Mouse (Mus musculus): ENCODE measurements around the gene Pon1.

GRCm38 (mm10) chr6:5193693-5194092 lies at the start of gene Pon1:
- TF ChIP-seq CTCF (IDR thresholded peaks at IDR 0.05; ENCODE audit: low read depth, low read length), result no peak
- peak; percentile 93 for TF ChIP-seq POLR2A (IDR thresholded peaks at IDR 0.05; ENCODE audit: extremely low read depth, insufficient read depth, low read length)
